Mouse (Mus musculus): ENCODE measurements around the gene Pde10a. TPM values are rescaled to one million over a fixed set of nuclear protein-coding genes. Genes with fewer than 3 reads are reported as not detected.

The Pde10a gene
- polyA plus RNA-seq, 1 experiment from 2014 or later: 0.88 TPM

GRCm38 (mm10) chr17:8769155-8769554 lies 244.0 kb downstream of the Pde10a start:
- WGBS: 71% methylated on average over 1 of the region's 1 CpGs

GRCm38 (mm10) chr17:8773391-8773790 lies 248.2 kb downstream of the Pde10a start:
- WGBS: 77% methylated on average over 6 of the region's 6 CpGs
- Histone ChIP-seq H3K27me3 (ENCODE audit: control insufficient read depth, insufficient read depth, low read depth, low read length) (no peaks in the 10 kb centered on the region), H3K4me1 (replicated peaks; ENCODE audit: control insufficient read depth, insufficient read depth, low read length) (no peaks in the 10 kb centered on the region), H3K27ac (ENCODE audit: low read length) (no peak overlapping the region), H3K4me3 (ENCODE audit: low read length) (no peak overlapping the region), H3K9ac (ENCODE audit: low read length) (no peak overlapping the region), H3K9me3 (ENCODE audit: control insufficient read depth, low read length) (peaks cover 3% of the 10 kb centered on the region; the same call in 1 of the 2 replicates), H3K4me2 (ENCODE audit: low read depth, low read length) (no peak overlapping the region), H3K36me3 (ENCODE audit: control insufficient read depth, insufficient read depth, low read length) (no peaks in the 10 kb centered on the region)
- no peak for ATAC-seq (ENCODE audit: low read depth)

More at GRCm38 (mm10) chr17:8769155-8769554, 244.0 kb downstream of the Pde10a start:
- no peaks in the 10 kb centered on the region for H3K4me1 ChIP-seq (replicated peaks; ENCODE audit: control insufficient read depth, insufficient read depth, low read length)
- no peak overlapping the region for H3K9ac ChIP-seq (ENCODE audit: low read length)
- H3K4me2 ChIP-seq (ENCODE audit: low read depth, low read length): no peak overlapping the region
- no peaks in the 10 kb centered on the region for H3K27me3 ChIP-seq (ENCODE audit: control insufficient read depth, insufficient read depth, low read depth, low read length)
- H3K36me3 ChIP-seq (ENCODE audit: control insufficient read depth, insufficient read depth, low read length): no peaks in the 10 kb centered on the region
- H3K9me3 ChIP-seq (ENCODE audit: control insufficient read depth, low read length): peaks cover 3% of the 10 kb centered on the region; the same call in 1 of the 2 replicates
- H3K4me3 ChIP-seq (ENCODE audit: low read length): no peak overlapping the region
- no peak overlapping the region for H3K27ac ChIP-seq (ENCODE audit: low read length)
- ATAC-seq (ENCODE audit: low read depth): no peak

GRCm38 (mm10) chr17:8774301-8774700 lies 249.1 kb downstream of the Pde10a start:
- WGBS: 67% methylated on average over 3 of the region's 3 CpGs
- no peak overlapping the region for H3K27ac ChIP-seq (ENCODE audit: low read length)
- H3K27me3 ChIP-seq (ENCODE audit: control insufficient read depth, insufficient read depth, low read depth, low read length): no peaks in the 10 kb centered on the region
- peaks cover 3% of the 10 kb centered on the region; the same call in 1 of the 2 replicates for H3K9me3 ChIP-seq (ENCODE audit: control insufficient read depth, low read length)
- no peak overlapping the region for H3K9ac ChIP-seq (ENCODE audit: low read length)
- no peaks in the 10 kb centered on the region for H3K36me3 ChIP-seq (ENCODE audit: control insufficient read depth, insufficient read depth, low read length)
- no peaks in the 10 kb centered on the region for H3K4me1 ChIP-seq (replicated peaks; ENCODE audit: control insufficient read depth, insufficient read depth, low read length)
- H3K4me3 ChIP-seq (ENCODE audit: low read length): no peak overlapping the region
- no peak for ATAC-seq (ENCODE audit: low read depth)
- H3K4me2 ChIP-seq (ENCODE audit: low read depth, low read length): no peak overlapping the region

- no peak overlapping the region for H3K27ac ChIP-seq (ENCODE audit: low read length)
- H3K4me2 ChIP-seq (ENCODE audit: low read depth, low read length): no peak overlapping the region
- no peak for ATAC-seq (ENCODE audit: low read depth)
- H3K4me3 ChIP-seq (ENCODE audit: low read length): no peak overlapping the region
- no peaks in the 10 kb centered on the region for H3K4me1 ChIP-seq (replicated peaks; ENCODE audit: control insufficient read depth, insufficient read depth, low read length)
- WGBS: 74% methylated on average over 11 of the region's 11 CpGs
- no peak overlapping the region for H3K9ac ChIP-seq (ENCODE audit: low read length)
- no peaks in the 10 kb centered on the region for H3K36me3 ChIP-seq (ENCODE audit: control insufficient read depth, insufficient read depth, low read length)
- no peaks in the 10 kb centered on the region for H3K27me3 ChIP-seq (ENCODE audit: control insufficient read depth, insufficient read depth, low read depth, low read length)
- no peaks in the 10 kb centered on the region for H3K9me3 ChIP-seq (ENCODE audit: control insufficient read depth, low read length)
Observed at GRCm38 (mm10) chr17:8775571-8776161, 250.5 kb downstream of the Pde10a start.

GRCm38 (mm10) chr17:8777710-8778109 lies 252.5 kb downstream of the Pde10a start:
- no peak for ATAC-seq (ENCODE audit: low read depth)
- Histone ChIP-seq H3K4me3 (ENCODE audit: low read length) (no peak overlapping the region), H3K9ac (ENCODE audit: low read length) (no peak overlapping the region), H3K4me2 (ENCODE audit: low read depth, low read length) (no peak overlapping the region), H3K27ac (ENCODE audit: low read length) (no peak overlapping the region), H3K27me3 (ENCODE audit: control insufficient read depth, insufficient read depth, low read depth, low read length) (no peaks in the 10 kb centered on the region), H3K9me3 (ENCODE audit: control insufficient read depth, low read length) (no peaks in the 10 kb centered on the region), H3K36me3 (ENCODE audit: control insufficient read depth, insufficient read depth, low read length) (no peaks in the 10 kb centered on the region), H3K4me1 (replicated peaks; ENCODE audit: control insufficient read depth, insufficient read depth, low read length) (no peaks in the 10 kb centered on the region)
- WGBS: 86% methylated on average over 6 of the region's 6 CpGs

- H3K4me3 ChIP-seq (ENCODE audit: low read length): no peak overlapping the region
- H3K27ac ChIP-seq (ENCODE audit: low read length): no peak overlapping the region
- no peak overlapping the region for H3K4me2 ChIP-seq (ENCODE audit: low read depth, low read length)
- H3K36me3 ChIP-seq (ENCODE audit: control insufficient read depth, insufficient read depth, low read length): no peaks in the 10 kb centered on the region
- 52% methylated on average over 5 of the region's 5 CpGs for WGBS
- no peaks in the 10 kb centered on the region for H3K4me1 ChIP-seq (replicated peaks; ENCODE audit: control insufficient read depth, insufficient read depth, low read length)
- H3K9me3 ChIP-seq (ENCODE audit: control insufficient read depth, low read length): no peaks in the 10 kb centered on the region
- H3K27me3 ChIP-seq (ENCODE audit: control insufficient read depth, insufficient read depth, low read depth, low read length): no peaks in the 10 kb centered on the region
- H3K9ac ChIP-seq (ENCODE audit: low read length): no peak overlapping the region
- ATAC-seq (ENCODE audit: low read depth): no peak
Observed at GRCm38 (mm10) chr17:8778839-8779238, 253.7 kb downstream of the Pde10a start.

- WGBS: 76% methylated on average over 4 of the region's 4 CpGs
- Histone ChIP-seq H3K9me3 (ENCODE audit: control insufficient read depth, low read length) (no peaks in the 10 kb centered on the region), H3K27me3 (ENCODE audit: control insufficient read depth, insufficient read depth, low read depth, low read length) (no peaks in the 10 kb centered on the region), H3K36me3 (ENCODE audit: control insufficient read depth, insufficient read depth, low read length) (no peaks in the 10 kb centered on the region), H3K4me2 (ENCODE audit: low read depth, low read length) (no peak overlapping the region), H3K27ac (ENCODE audit: low read length) (no peak overlapping the region), H3K9ac (ENCODE audit: low read length) (no peak overlapping the region), H3K4me1 (replicated peaks; ENCODE audit: control insufficient read depth, insufficient read depth, low read length) (no peaks in the 10 kb centered on the region), H3K4me3 (ENCODE audit: low read length) (no peak overlapping the region)
- no peak for ATAC-seq (ENCODE audit: low read depth)
Observed at GRCm38 (mm10) chr17:8780484-8780883, 255.3 kb downstream of the Pde10a start.

- no peak overlapping the region for H3K4me2 ChIP-seq (ENCODE audit: low read depth, low read length)
- 81% methylated on average over 2 of the region's 2 CpGs for WGBS
Observed at GRCm38 (mm10) chr17:8781040-8781439, 255.9 kb downstream of the Pde10a start.

GRCm38 (mm10) chr17:8781576-8781975 lies 256.4 kb downstream of the Pde10a start:
- Histone ChIP-seq H3K9ac (ENCODE audit: low read length) (no peak overlapping the region), H3K4me1 (replicated peaks; ENCODE audit: control insufficient read depth, insufficient read depth, low read length) (no peaks in the 10 kb centered on the region), H3K4me2 (ENCODE audit: low read depth, low read length) (no peak overlapping the region), H3K27ac (ENCODE audit: low read length) (no peak overlapping the region), H3K4me3 (ENCODE audit: low read length) (no peak overlapping the region), H3K27me3 (ENCODE audit: control insufficient read depth, insufficient read depth, low read depth, low read length) (no peaks in the 10 kb centered on the region), H3K36me3 (ENCODE audit: control insufficient read depth, insufficient read depth, low read length) (no peaks in the 10 kb centered on the region), H3K9me3 (ENCODE audit: control insufficient read depth, low read length) (no peaks in the 10 kb centered on the region)
- 57% methylated on average over 1 of the region's 1 CpGs for WGBS
- ATAC-seq (ENCODE audit: low read depth): no peak

More at GRCm38 (mm10) chr17:8781040-8781439, 255.9 kb downstream of the Pde10a start:
- Histone ChIP-seq H3K27ac (ENCODE audit: low read length) (no peak overlapping the region), H3K4me1 (replicated peaks; ENCODE audit: control insufficient read depth, insufficient read depth, low read length) (no peaks in the 10 kb centered on the region), H3K9me3 (ENCODE audit: control insufficient read depth, low read length) (no peaks in the 10 kb centered on the region), H3K36me3 (ENCODE audit: control insufficient read depth, insufficient read depth, low read length) (no peaks in the 10 kb centered on the region), H3K4me3 (ENCODE audit: low read length) (no peak overlapping the region), H3K27me3 (ENCODE audit: control insufficient read depth, insufficient read depth, low read depth, low read length) (no peaks in the 10 kb centered on the region), H3K9ac (ENCODE audit: low read length) (no peak overlapping the region)
- no peak for ATAC-seq (ENCODE audit: low read depth)

All from lung, embryonic 16.5 days (tissue).